Mouse (Mus musculus) thymus, postnatal 36 days (tissue): ENCODE results near the gene Gbgt1.
"Not testable (repeated sequence)": the region's sequence is repeated elsewhere in the genome, so short reads cannot be mapped to it uniquely, and the experiment has no call there.

ENCODE experiments used
- DNase-seq, 2 experiments: peaks; one replicate each; pipeline ENCODE4 v3.0.0; 2022; ENCODE audit warnings: mixed read lengths in 2 of 2

Gbgt1 gene

GRCm38 (mm10) chr2:28504676-28505075, 8.0 kb downstream of the Gbgt1 start:
- no peak for DNase-seq

DNA sequence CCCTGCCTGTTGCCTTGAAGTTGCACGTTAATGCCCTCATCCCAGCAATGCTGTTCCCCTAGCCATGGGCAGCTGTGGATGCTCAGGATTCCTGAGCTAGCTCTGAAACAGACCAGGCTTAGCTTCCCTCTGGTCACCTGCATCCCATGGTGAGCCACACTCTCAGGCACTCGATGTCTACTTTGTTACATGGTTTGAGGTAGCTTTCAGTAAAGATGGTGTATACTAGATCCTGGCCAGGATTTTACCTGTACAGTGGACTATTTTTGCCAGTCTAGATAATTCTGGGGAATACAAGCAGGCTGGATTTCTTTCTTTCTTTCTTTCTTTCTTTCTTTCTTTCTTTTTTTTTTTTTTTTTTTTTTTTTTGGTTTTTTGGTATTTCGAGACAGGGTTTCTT, 9.1 kb downstream of the Gbgt1 start, which contains the start of gene Gm10134:
Gene Gm10134 (plus strand): TSS at position 301 of the 400 bp plus-strand sequence.
- no peak for DNase-seq

GRCm38 (mm10) chr2:28506291-28506690, 9.6 kb downstream of the Gbgt1 start:
- DNase-seq: no peak

DNA sequence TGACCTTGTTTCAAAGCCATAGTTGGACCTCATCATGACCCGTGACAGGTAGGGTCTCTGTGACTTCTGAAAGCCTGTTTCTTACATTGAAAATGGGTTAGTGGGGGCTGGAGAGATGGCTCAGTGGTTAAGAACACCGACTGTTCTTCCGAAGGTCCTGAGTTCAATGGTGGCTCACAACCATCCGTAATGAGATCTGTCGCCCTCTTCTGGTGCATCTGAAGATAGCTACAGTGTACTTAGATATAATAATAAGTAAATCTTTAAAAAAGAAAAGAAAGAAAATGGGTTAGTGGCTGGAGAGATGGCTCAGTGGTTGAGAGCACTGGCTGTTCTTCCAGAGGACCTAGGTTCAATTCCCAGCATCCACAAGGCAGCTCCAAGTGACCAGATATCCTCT, 14.9 kb downstream of the Gbgt1 start:
- not testable (repeated sequence) for DNase-seq

DNA sequence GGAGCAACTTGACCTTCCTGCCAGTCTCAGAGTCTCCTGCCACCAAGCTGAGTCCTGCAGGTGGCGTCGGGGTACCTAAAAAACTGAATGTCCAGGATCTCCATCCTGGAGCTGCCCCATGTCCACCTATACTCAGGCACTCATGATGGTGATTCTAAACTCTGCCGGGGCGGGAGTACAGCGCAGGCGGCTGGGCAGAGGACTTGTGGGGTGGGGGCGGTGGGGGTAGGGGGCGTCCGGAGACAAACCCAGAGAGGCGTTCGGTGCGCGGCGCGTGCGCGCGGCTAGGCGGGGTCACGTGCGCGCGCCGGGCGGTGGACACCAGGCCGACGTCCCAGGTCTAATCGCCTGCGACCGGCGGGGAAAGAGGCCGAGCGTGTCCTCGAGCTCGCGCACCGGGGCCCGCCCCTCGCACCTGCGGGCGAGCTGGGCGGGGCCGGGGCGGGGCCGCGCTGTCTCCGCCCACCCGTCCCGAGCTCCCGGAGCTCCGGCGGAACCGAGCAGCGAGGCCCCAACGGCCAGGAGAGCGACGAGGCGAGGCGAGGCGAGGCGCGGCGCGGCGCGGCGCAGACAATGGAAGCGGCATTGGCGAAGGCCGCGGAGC, 16.2 kb downstream of the Gbgt1 start, which contains the start of gene Ralgds:
Gene Ralgds (plus strand): TSS at position 328 of the 604 bp plus-strand sequence.
- peak; percentile 64 to 71 for DNase-seq

DNA sequence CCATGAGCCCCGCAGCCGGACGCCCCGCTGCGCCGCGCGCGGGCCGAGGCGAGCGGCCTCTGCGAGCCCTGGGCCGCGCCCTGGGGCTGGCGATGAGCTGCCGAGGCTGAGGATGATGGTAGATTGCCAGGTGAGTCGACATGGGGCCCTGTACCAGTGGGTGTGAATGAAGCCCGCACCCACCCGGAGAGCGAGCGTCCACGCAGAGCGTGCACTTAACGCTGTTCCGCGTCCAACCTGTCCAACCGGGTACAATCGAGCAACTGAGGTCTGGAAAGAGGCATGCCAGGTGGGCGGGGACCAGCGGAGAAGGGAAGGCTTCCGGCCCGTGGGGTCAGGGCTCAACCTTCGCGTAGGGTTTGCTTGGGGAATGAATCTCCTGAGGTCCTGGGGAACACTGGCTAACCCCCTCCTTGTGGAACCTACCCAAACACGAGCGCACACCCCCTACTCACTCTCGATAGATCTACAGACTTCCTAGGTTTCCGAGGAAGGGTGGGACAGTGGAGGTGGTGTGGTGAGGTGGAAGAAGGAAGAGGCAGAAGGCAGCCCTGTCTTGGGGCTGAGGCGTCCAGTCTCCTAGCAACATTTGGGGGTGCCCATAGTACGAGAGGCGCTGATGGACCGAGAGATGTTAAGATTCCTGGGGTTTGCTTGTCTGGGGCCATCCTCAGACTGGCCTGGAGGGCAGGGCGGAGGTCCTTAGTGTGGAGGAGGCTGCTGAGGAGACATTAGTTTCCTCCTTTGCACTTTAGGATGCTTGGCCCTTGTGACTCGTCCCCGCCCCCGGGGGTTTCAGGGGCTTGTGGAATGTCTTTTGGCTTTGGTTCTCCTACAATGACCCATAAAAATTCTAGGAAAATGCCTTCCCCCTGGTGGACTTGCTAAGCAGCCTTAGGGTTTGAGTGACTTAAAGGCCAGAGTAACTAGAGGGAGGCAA, 17.0 kb downstream of the Gbgt1 start:
- peak; percentile 38 to 46 for DNase-seq

DNA sequence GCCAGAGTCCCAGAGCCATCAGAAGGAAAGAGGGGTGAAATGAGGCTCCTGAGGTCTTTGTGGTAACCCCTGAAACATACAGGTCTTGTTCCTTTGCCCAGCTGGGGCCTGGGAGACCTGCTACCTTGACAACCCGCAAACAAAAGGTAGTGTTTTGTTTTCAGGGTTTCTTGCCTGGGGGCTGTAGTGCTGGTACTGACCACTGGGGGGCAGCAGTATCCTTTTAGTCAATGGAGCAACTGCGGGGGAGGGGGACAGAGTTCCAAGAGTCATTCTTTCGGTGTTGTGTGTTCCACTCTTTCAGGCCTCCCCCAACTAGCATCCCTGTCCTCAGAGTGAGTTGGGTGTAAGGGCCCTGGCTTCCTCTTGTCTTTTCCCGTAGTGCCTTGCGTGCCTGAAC, 17.8 kb downstream of the Gbgt1 start:
- peak; percentile 74 to 85 for DNase-seq

- peak; percentile 64 to 73 for DNase-seq
These were observed 20.7 kb downstream of the Gbgt1 start for GRCm38 (mm10) chr2:28517206-28517909.

GRCm38 (mm10) chr2:28518231-28518630, 21.5 kb downstream of the Gbgt1 start:
- peak in 1 of 2 experiments; percentile 43 for DNase-seq

DNA sequence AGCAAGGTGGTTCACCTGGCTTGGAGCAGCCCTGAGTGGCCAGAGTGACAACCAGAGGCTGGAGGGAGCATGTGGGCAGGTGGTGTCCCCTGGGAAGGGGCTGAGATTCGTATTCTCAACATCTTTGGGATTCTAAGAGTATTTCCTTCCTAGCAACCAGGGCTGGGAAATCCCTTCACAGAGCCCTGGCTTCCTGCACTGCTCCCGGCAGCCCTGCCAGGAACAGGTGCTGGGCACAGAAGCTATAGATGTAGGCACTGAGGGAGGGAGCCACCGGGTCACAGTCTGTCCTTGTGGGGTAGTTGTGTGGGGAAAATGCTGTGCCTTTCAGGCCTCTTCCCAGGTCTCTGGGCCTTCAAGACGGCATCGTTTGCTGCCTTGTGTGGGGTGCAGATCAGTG, 23.9 kb downstream of the Gbgt1 start:
- no peak for DNase-seq

- no peak for DNase-seq
These were observed 25.0 kb downstream of the Gbgt1 start for GRCm38 (mm10) chr2:28521571-28522151.

DNA sequence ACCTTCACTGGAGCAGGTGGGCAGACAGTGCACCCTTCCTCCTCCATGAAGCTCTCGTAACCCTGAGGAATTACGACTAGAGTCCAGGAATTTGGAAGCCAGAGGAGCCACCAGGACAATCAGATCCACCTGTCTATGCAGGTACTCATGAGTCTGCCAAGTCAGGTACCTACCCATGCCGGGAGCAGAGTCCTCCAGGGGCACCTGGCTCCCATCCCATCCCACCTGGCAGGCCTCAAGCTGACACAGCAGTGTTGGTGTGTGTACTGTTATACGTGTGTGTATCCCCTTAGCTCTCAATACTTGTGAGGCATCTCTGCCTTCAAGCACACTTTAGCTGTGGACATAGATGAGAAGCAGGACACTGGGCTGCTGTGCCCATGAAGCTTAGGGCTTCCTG, 25.5 kb downstream of the Gbgt1 start:
- no peak for DNase-seq

GRCm38 (mm10) chr2:28523643-28524117, 27.0 kb downstream of the Gbgt1 start:
- DNase-seq: no peak

DNA sequence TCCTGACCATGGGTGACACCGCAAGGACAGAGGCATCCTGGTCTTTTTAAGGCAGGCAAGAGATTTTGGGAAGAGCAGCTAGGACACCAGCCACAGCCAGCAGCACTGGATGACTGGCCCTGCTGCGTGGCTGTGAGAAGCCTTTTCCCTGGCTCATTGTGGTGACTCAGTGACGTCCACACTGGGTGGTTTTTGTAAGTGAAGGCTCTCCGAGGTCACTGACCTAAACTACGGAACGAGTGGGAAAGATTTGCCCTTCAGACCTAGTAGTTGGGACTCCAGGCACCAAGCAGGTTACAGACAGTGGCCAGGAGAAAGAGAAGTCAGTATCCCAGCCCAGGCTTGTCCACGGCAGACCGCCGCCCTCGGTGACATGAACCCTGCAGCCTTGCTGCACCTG, 27.7 kb downstream of the Gbgt1 start:
- no peak for DNase-seq

DNA sequence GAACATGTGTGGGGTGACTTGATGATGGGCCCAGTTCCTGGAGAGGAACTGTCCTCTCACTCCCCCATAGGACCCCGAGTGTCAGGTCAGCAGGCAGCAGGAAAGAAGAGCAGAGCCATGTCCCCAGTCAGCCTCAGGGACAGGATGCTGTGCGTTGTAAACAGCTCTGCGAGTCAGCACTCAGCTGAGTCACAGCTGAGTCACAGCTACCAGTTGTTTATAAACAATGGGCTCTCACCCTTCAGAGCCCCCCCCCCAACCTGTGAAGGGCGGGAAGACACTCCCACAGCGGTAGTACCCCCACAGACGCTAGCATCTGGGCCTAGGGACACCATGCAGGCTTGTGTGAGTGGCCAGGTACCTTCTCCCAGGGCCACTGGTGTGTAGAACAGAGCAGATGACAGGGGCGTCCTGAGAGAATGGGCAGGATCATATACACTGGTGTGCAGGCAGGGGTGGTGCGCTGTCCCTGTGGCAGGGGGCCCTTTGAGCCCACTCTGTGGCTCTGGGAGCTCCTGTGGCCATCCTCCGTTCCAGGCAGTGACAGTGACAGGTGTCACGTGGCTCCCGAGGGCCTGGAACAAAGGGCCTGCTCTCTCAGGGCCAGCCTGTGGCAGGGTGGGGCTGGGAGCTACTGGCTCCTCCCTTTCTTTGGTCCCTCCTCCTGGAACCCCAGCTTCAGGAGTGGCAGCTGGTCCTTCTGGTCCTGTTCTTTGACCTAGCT, 28.7 kb downstream of the Gbgt1 start:
- DNase-seq: no peak

GRCm38 (mm10) chr2:28525943-28526876, 29.5 kb downstream of the Gbgt1 start:
- DNase-seq: no peak

- no peak for DNase-seq
These were observed 31.0 kb downstream of the Gbgt1 start for GRCm38 (mm10) chr2:28527436-28528353.

- DNase-seq: no peak
These were observed 31.7 kb downstream of the Gbgt1 start for GRCm38 (mm10) chr2:28528354-28528730.

DNA sequence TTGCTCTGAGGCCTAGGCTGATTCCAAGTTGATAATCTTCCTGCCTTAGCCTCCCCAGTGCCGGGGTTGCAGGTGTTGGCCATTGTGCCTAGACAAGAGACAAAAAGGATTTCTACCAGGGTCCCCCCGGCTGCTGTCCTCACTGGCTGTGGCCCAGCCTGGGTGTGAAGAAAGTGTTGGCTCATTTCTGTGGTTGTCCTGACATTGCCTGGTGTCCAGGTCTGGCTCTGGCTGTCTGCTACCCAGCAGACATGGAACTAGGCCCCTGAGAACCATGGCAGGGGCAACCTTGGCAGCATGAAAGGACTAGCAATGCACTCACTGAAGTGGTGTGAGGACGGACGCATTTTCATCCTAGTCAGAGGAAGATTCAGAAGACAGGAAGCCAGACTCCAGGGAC, 33.2 kb downstream of the Gbgt1 start:
- DNase-seq: no peak

GRCm38 (mm10) chr2:28530311-28530710, 33.6 kb downstream of the Gbgt1 start:
- no peak for DNase-seq
